Mouse (Mus musculus) limb, embryonic 10.5 days (tissue): ENCODE data around the gene Cdc25b. TPM values are rescaled to one million over a fixed set of nuclear protein-coding genes. Genes with fewer than 3 reads are reported as not detected.
A peak's percentile ranks its signal among the peaks of the same experiment; 100 is the strongest.

ENCODE experiments used
- DNase-seq: peaks from one replicate; pipeline ENCODE4 v3.0.0-alpha.2; 2017; ENCODE audit warnings: low spot score
- H3K27ac ChIP-seq: fragments of 300-500 bp; sonication (generic); 2 replicates; pipeline ENCODE4 v1.5.1; 2016; ENCODE audit warnings: mild to moderate bottlenecking
- H3K27me3 ChIP-seq: fragments of 300-500 bp; sonication (generic); 2 replicates; pipeline ENCODE4 v1.6.1; 2016; ENCODE audit warnings: low read depth, mild to moderate bottlenecking; ENCODE audit not compliant: poor library complexity, severe bottlenecking
- H3K36me3 ChIP-seq: fragments of 300-500 bp; sonication (generic); 2 replicates; pipeline ENCODE4 v1.6.1; 2016; ENCODE audit warnings: mild to moderate bottlenecking, moderate library complexity
- H3K4me1 ChIP-seq: fragments of 300-500 bp; sonication (generic); 2 replicates; pipeline ENCODE4 v1.6.1; 2016
- H3K4me3 ChIP-seq: fragments of 300-500 bp; sonication (generic); 2 replicates; pipeline ENCODE4 v1.5.1; 2016; ENCODE audit warnings: mild to moderate bottlenecking, moderate library complexity
- H3K9me3 ChIP-seq: fragments of 300-500 bp; sonication (generic); replicated peaks from 2 replicates; pipeline ENCODE4 v1.6.1; 2016; ENCODE audit warnings: mild to moderate bottlenecking
- WGBS: fragments of 180-500 bp; shearing (Covaris S2); methylation state at CpG from one replicate; pipeline ENCODE4 v1.1.7; 2016; 5-methylcytosine and 5-hydroxymethylcytosine counted together
- polyA plus RNA-seq: library from polyadenylated mRNA; unstranded; fragments of >200 nt; fragmentation: Nextera tagmentation; extraction: Ambion mirVana; gene quantifications from 2 replicates; pipeline ENCODE4 v1.2.1, GENCODE M21; 2016

Gene Cdc25b
- polyA plus RNA-seq: 40.8 and 47.4 TPM in 2 replicates

DNA sequence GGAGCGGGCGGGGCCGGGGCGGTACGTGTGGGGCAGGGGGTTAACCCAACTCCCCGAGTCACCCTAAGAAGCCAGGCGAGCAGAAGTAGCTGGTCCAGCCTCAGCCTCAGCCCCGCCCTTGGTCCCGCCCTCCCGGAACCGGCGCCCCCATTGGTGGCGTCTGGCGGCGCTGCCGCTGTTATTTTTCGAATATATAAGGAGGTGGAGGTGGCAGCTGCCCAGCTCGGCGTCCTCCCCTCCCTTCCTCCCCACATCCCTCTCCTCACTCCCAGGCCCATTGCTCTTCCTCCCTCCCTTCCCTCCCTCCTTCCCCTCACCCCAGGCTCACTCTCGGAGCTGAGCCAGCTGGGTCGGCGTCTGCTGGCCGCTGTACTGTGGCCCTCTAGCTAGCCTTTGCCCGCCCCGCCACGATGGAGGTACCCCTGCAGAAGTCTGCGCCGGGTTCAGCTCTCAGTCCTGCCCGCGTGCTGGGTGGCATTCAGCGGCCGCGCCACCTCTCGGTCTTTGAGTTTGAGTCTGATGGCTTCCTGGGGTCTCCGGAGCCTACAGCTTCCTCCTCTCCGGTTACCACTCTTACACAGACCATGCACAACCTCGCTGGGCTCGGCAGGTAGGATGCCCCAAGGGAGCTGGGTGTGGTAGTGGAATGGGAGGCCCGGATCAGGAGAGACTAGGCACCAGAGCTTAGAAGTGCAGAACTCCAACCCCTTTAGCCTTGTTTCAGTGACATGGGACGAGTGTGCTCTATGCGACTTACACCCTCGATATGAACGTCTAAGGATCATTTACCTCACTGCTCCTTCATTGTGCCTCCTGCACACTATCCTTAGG, at the start of gene Cdc25b, which contains the start of gene Spef1:
Cdc25b (plus strand) TSS at position 179 of the 831 bp plus-strand sequence.
Spef1 (minus strand) TSS at position 512 of the 831 bp plus-strand sequence.
- peaks cover 55% of the 10 kb centered on the region for H3K4me1 ChIP-seq
- H3K9me3 ChIP-seq: no peaks in the 10 kb centered on the region
- peak within 1 kb of the TSS; percentile 62 for H3K4me3 ChIP-seq
- H3K27ac ChIP-seq: peak within 1 kb of the TSS; percentile 87
- peaks cover 10% of the 10 kb centered on the region; the same call in 1 of the 2 replicates for H3K27me3 ChIP-seq
- peak; percentile 92 for DNase-seq
- WGBS: under 1% methylated on average over 43 of the region's 43 CpGs
- H3K36me3 ChIP-seq: peaks cover 23% of the 10 kb centered on the region

DNA sequence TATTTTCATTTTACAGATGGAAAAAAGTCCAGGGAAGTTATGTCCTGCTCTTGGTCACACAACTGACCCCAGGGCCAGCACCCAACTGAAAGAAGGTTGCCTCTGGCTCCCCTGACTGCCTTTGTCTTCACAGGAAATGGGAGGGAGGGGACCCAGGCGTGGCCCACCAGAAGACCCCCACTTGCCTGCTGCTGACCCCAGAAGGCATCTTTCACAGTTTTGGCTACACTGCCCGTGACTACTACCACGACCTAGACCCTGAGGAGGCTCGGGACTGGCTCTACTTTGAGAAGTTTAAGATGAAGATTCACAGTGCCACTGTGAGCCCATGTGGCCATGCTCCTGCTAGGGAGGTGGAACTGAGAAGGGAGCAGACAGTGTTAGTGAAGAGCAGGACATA, 48.5 kb upstream of the Cdc25b start:
- 87% methylated on average over 4 of the region's 4 CpGs for WGBS
- Histone ChIP-seq H3K4me1 (peaks cover 32% of the 10 kb centered on the region), H3K27ac (no peak overlapping the region), H3K9me3 (no peaks in the 10 kb centered on the region), H3K4me3 (no peak overlapping the region), H3K36me3 (peaks cover 93% of the 10 kb centered on the region), H3K27me3 (no peaks in the 10 kb centered on the region)
- no peak for DNase-seq

DNA sequence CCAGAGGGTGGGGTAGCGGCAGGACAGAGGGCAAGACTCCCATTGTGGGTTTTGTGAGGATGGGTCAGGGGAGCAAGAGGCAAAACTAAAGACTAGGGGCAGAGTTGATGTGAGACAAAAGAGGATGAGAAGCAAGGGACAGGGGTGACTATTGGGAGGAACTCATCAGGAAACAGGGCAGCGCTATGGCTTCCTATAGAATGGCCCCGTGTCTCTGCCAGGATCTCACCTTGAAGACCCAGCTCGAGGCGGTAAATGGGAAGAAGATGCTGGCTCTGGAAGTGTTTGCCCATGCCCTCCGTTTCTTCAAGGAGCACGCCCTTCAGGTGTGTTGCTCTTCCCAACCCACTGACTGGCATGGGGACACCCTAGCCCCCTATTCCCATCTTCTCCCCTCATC, 48.0 kb upstream of the Cdc25b start:
- H3K27me3 ChIP-seq: no peaks in the 10 kb centered on the region
- H3K9me3 ChIP-seq: no peaks in the 10 kb centered on the region
- H3K27ac ChIP-seq: no peak overlapping the region
- no peak overlapping the region for H3K4me3 ChIP-seq
- WGBS: 91% methylated on average over 7 of the region's 7 CpGs
- DNase-seq: no peak
- peaks cover 98% of the 10 kb centered on the region for H3K36me3 ChIP-seq
- H3K4me1 ChIP-seq: peaks cover 32% of the 10 kb centered on the region

DNA sequence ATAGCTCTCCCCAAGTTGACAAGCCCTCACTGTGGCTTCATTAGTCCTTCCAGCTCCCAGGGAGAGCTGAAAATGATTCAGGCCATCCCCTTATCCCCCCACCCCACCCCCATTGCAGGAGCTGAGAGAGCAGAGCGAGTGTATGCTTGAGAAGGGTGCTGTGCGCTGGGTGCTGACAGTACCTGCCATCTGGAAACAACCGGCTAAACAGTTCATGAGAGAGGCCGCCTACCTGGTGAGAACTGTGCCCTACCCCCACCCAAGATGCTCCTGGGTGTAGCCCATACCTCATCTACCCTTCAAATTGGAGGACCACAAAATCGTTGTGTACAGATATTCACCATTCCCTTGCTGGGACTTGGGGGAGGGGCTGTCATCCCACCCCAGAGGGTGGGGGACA, 47.5 kb upstream of the Cdc25b start:
- DNase-seq: no peak
- WGBS: 95% methylated on average over 5 of the region's 5 CpGs
- Histone ChIP-seq H3K27ac (no peak overlapping the region), H3K27me3 (no peaks in the 10 kb centered on the region), H3K9me3 (no peaks in the 10 kb centered on the region), H3K36me3 (peaks cover 98% of the 10 kb centered on the region), H3K4me1 (peaks cover 29% of the 10 kb centered on the region), H3K4me3 (no peak overlapping the region)

DNA sequence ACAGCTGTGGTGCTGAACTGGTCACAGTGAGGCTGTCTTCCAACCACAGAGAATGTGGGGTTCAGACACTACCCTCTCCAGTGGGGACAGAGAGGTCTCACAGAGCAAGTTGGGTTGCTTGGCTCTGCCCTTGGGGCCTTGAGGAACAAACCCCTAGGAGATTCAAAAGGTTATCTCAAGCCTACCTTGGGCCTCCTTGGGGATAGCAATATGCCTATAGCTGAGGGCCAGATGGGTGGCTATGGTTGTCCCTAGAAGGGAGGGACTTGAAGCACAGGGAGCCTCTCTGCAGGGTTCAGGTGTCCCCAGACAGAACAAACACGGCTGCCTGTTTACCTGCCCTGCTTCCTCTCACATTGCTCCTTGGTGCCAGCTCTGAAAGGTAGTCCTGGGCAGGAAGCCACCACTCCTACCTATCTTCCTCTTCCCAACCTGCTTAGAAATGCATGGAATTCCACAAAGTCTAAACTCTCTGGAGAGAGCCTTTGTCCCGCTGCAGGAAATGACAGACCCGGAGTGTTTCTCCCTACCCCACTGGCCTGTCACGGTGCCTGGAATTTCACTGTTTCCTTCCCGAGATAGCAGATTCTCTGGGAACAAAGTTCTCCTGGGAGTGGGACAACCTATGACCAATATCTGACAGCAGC, 46.7 kb upstream of the Cdc25b start:
- peaks cover 27% of the 10 kb centered on the region for H3K4me1 ChIP-seq
- H3K27ac ChIP-seq: 0 out of 2 replicates have a peak overlapping the region, but pooled peaks have one; percentile 11
- 67% methylated on average over 5 of the region's 5 CpGs for WGBS
- H3K36me3 ChIP-seq: peaks cover 98% of the 10 kb centered on the region
- DNase-seq: no peak
- H3K9me3 ChIP-seq: no peaks in the 10 kb centered on the region
- no peaks in the 10 kb centered on the region for H3K27me3 ChIP-seq
- H3K4me3 ChIP-seq: no peak overlapping the region

DNA sequence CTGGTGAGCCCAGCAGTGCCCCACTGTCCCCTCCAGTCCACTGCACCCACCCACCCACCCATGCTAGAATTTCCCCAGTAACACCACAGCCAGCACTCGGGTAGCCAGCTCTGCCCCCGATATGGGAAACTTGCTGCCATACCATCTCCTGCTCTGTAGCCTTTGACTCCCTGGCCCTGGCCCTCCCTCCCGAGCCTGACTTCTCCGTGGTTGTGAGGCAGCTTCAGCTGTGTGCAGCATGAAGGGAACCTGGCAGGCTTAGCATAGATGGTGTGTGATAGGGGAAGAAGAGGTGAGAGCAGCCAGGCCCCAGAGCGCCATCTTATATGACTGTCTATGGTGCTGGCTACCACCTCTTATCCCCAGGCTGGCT, 46.2 kb upstream of the Cdc25b start:
- WGBS: 76% methylated on average over 5 of the region's 5 CpGs
- Histone ChIP-seq H3K9me3 (no peaks in the 10 kb centered on the region), H3K4me3 (no peak overlapping the region), H3K36me3 (peaks cover 98% of the 10 kb centered on the region), H3K27ac (no peak overlapping the region), H3K27me3 (no peaks in the 10 kb centered on the region), H3K4me1 (peaks cover 24% of the 10 kb centered on the region)
- no peak for DNase-seq

DNA sequence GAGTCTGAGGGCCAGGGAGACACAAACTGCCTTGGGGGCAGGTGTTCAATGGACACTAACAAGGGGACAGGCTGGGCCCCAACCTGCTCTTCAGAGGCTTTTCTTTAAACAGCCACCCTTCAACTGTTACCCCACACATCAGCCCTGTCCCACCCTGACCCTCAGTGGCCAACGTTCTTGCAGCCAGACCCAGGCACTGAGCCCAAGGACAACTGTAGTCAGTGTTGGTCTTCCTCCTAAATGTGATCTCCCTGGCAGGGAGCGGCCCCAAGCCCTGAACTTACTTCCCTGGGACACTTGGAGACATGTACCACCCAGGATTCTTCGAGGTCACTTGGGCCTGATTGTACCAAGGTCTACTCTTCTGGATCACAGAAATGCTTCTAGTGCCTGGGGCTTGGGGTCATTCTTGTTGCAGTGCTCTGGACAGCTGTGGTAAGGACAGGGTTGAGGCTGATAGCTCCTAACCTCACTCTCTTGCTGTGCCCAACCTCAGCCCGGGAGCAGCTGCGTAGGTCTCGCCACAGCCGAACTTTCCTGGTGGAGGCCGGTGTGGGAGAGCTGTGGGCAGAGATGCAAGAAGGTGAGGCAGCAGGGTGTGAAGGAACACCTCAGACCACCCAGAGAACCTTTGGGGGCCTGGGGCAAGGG, 45.3 kb upstream of the Cdc25b start:
- Histone ChIP-seq H3K27ac (no peak overlapping the region), H3K4me3 (no peak overlapping the region), H3K27me3 (no peaks in the 10 kb centered on the region), H3K4me1 (peaks cover 17% of the 10 kb centered on the region), H3K9me3 (no peaks in the 10 kb centered on the region), H3K36me3 (peaks cover 99% of the 10 kb centered on the region)
- DNase-seq: no peak
- 91% methylated on average over 8 of the region's 8 CpGs for WGBS

DNA sequence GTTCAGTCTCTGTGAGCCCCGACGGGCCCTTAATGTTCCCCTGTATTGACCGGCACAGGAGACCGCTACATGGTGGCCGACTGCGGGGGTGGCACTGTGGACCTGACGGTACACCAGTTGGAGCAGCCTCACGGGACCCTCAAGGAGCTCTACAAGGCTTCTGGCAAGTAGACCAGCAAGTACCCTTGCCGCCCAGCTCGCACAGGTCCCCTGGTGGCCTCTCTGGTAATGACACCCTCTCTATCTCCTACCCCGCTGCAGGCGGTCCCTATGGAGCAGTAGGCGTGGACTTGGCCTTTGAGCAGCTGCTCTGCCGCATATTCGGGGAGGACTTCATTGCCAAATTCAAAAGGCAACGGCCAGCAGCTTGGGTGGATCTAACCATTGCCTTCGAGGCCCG, 44.2 kb upstream of the Cdc25b start:
- H3K4me3 ChIP-seq: no peak overlapping the region
- peak; percentile 84 for DNase-seq
- H3K36me3 ChIP-seq: peaks cover 99% of the 10 kb centered on the region
- no peaks in the 10 kb centered on the region for H3K9me3 ChIP-seq
- 25% methylated on average over 18 of the region's 18 CpGs for WGBS
- H3K4me1 ChIP-seq: peaks cover 17% of the 10 kb centered on the region
- H3K27ac ChIP-seq: 0 out of 2 replicates have a peak overlapping the region, but pooled peaks have one; percentile 11
- no peaks in the 10 kb centered on the region for H3K27me3 ChIP-seq

DNA sequence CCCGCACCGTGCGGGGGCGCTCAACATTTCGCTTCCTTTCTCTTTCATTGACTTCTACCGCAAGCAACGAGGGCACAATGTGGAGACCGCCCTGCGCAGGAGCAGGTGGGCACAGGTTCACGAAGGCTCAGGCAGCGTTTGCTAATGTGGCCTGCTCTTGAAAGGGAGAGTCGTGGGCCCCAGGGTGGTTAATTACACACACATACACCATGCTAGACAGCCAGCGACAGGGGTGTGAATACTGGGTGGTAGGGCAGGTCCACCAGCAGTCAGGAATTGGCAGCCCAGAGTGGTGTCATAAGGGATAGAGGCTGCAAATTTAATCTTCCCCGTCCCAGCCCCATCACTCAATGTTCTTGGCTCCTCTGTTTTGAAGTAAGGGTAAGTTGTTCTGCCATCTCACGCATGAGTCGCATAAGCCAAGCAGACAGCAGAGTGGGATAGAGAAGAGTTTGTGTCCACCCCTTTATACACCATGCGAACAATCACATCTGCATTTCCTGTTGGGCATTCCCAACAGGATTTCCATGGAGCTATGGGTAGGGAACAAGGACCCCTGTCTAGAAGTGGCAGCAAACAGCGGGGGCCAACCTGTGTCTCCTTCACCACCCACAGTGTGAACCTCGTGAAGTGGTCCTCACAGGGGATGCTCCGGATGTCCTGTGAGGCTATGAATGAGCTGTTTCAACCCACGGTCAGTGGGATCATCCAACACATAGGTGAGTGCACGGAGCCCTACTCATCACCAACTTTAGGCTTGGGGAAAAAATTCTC, 43.6 kb upstream of the Cdc25b start:
- no peak for DNase-seq
- Histone ChIP-seq H3K9me3 (no peaks in the 10 kb centered on the region), H3K4me1 (peaks cover 17% of the 10 kb centered on the region), H3K27me3 (no peaks in the 10 kb centered on the region), H3K36me3 (peaks cover 99% of the 10 kb centered on the region), H3K27ac (0 out of 2 replicates have a peak overlapping the region, but pooled peaks have one; percentile 11), H3K4me3 (no peak overlapping the region)
- WGBS: 59% methylated on average over 22 of the region's 22 CpGs

DNA sequence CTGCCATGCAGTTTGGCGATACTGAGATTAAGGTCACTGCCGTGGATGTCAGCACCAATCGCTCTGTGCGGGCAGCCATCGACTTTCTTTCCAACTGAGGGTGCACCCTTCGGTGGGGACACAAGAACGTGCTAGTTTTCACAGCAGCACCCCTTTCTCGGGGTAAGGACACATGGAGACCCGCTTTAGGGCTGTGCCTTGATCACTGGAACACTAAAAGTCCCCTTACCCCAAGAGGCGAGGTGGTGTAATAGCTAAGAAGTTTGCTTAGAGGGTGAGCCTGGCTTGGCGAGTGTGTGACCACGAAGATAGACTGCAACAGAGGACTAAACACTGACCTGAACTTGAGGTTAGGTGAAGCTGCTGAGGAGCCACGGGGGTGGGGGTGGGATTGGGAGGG, 41.6 kb upstream of the Cdc25b start:
- Histone ChIP-seq H3K4me3 (no peak overlapping the region), H3K36me3 (peaks cover 99% of the 10 kb centered on the region), H3K27ac (no peak overlapping the region), H3K27me3 (no peaks in the 10 kb centered on the region), H3K4me1 (peaks cover 17% of the 10 kb centered on the region), H3K9me3 (no peaks in the 10 kb centered on the region)
- WGBS: 50% methylated on average over 13 of the region's 13 CpGs
- no peak for DNase-seq

DNA sequence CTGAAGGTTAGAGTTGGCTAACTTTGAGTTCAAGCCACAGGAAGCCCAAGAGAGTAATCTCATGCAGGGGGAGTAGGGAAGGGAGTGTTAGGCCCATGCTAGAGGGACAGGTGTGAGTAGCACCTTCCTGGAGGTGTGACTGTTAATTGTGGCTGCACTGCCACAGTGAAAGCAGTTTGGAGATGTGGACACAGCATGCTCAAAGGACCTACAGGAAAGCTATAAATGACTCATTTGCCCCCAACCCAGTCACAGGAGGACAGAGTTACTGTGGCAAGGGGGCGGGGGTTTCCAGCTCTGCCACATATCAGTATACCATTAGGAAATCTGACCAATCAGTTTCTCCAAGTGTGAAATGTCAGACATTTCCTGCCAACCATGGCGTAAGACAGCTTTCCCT, 41.2 kb upstream of the Cdc25b start:
- H3K4me3 ChIP-seq: no peak overlapping the region
- H3K27me3 ChIP-seq: no peaks in the 10 kb centered on the region
- H3K27ac ChIP-seq: no peak overlapping the region
- H3K36me3 ChIP-seq: peaks cover 99% of the 10 kb centered on the region
- peaks cover 17% of the 10 kb centered on the region for H3K4me1 ChIP-seq
- 85% methylated on average over 2 of the region's 2 CpGs for WGBS
- DNase-seq: no peak
- H3K9me3 ChIP-seq: no peaks in the 10 kb centered on the region
